Mouse (Mus musculus) lung, embryonic 14.5 days (tissue): ENCODE measurements around the gene Glo1. TPM values are rescaled to one million over a fixed set of nuclear protein-coding genes. Genes with fewer than 3 reads are reported as not detected.

Source experiments
- ATAC-seq: fragments of 200-750 bp; cut with Nextera tagmentation; 2 replicates; pipeline ENCODE4 v1.8.0; 2017; ENCODE audit warnings: mild to moderate bottlenecking, moderate TSS enrichment, moderate library complexity; ENCODE audit not compliant: insufficient read depth
- DNase-seq: peaks from one replicate; pipeline ENCODE4 v3.0.0-alpha.2; 2015
- H3K27ac ChIP-seq: fragments of 300-500 bp; sonication (generic); 2 replicates; pipeline ENCODE4 v1.5.1; 2014; ENCODE audit warnings: low read depth, mild to moderate bottlenecking, moderate library complexity
- H3K27me3 ChIP-seq: fragments of 300-500 bp; sonication (generic); 2 replicates; pipeline ENCODE4 v1.6.1; 2014; ENCODE audit warnings: low read length, control low read depth; ENCODE audit not compliant: insufficient read depth
- H3K36me3 ChIP-seq: fragments of 300-500 bp; sonication (generic); 2 replicates; pipeline ENCODE4 v1.6.1; 2014; ENCODE audit warnings: control low read depth; ENCODE audit not compliant: insufficient read depth
- H3K4me1 ChIP-seq: fragments of 300-500 bp; sonication (generic); 2 replicates; pipeline ENCODE4 v1.6.1; 2014; ENCODE audit warnings: antibody characterized with exemption, control low read depth; ENCODE audit not compliant: insufficient read depth
- H3K4me2 ChIP-seq: fragments of 300-500 bp; sonication (generic); 2 replicates; pipeline ENCODE4 v1.6.1; 2014; ENCODE audit warnings: mild to moderate bottlenecking
- H3K4me3 ChIP-seq: fragments of 300-500 bp; sonication (generic); 2 replicates; pipeline ENCODE4 v1.5.1; 2014; ENCODE audit warnings: low read depth, low read length
- H3K9ac ChIP-seq: fragments of 300-500 bp; sonication (generic); 2 replicates; pipeline ENCODE4 v1.6.1; 2014
- H3K9me3 ChIP-seq: fragments of 300-500 bp; sonication (generic); 2 replicates; pipeline ENCODE4 v1.6.1; 2016; ENCODE audit warnings: low read depth, low read length, control low read depth
- CTCF ChIP-seq: IDR thresholded peaks from 2 replicates; pipeline ENCODE4 v1.5.1; 2016; ENCODE audit warnings: antibody characterized with exemption, low read depth
- WGBS: fragments of 180-500 bp; shearing (Covaris S2); extraction: QIAGEN DNeasy Blood & Tissue Kit; methylation state at CpG from one replicate; pipeline ENCODE4 v1.1.7; 2014; 5-methylcytosine and 5-hydroxymethylcytosine counted together
- polyA plus RNA-seq: library from polyadenylated mRNA; unstranded; fragments of >200 nt; fragmentation: Nextera tagmentation; extraction: Ambion mirVana; gene quantifications from 2 replicates; pipeline ENCODE4 v1.2.1, GENCODE M21; 2014

The Glo1 gene
- polyA plus RNA-seq, 1 experiment from 2014 or later: 234 TPM

DNA sequence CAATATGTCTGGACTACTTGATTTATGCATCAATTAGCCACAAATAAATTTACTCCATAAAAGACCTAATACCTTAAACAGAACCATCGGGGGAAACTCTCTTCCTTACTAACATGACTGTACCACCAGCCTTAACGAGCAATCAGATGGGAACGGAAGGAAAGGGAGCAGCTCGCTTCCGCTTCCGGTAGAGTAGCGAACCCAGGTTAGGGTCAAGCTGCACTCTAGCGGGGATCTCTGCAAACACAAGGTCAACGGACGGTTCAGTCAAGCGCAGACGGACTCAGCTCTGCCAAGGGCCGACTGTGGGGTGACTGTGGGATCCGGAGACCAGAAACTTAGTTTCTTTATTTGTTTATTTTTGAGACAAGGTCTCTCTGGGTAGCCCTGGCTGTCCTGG lies 24.5 kb downstream of the Glo1 start:
- ATAC-seq: no peak
- no peak for DNase-seq
- H3K36me3 ChIP-seq: peaks cover 54% of the 10 kb centered on the region
- H3K27ac ChIP-seq: no peak overlapping the region
- no peak overlapping the region for H3K4me2 ChIP-seq
- no peaks in the 10 kb centered on the region for H3K27me3 ChIP-seq
- no peaks in the 10 kb centered on the region for H3K4me1 ChIP-seq
- no peak overlapping the region for H3K9ac ChIP-seq
- no peak overlapping the region for H3K4me3 ChIP-seq
- 89% methylated on average over 14 of the region's 14 CpGs for WGBS
- H3K9me3 ChIP-seq: no peaks in the 10 kb centered on the region
- TF ChIP-seq CTCF: no peak

DNA sequence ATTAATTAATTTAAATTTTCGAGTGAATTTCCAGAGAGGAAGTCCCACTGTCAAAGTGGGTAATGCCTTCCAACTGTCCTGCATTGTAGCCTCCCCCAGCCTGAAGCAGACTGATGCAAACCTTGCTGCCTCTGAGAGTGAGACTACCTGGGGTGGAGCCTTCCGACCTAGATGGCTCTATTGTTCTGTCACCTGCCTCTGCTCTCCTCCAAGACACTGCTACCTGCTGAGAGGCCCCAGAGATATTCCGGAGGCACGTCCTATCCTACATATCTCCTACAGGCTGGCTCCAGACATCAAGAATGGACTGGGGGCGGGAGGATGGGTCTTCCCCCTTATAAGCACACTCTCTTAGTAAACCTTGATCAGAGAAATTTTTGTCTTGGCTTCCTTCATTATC lies 28.4 kb downstream of the Glo1 start:
- 88% methylated on average over 5 of the region's 5 CpGs for WGBS
- H3K4me3 ChIP-seq: no peak overlapping the region

DNA sequence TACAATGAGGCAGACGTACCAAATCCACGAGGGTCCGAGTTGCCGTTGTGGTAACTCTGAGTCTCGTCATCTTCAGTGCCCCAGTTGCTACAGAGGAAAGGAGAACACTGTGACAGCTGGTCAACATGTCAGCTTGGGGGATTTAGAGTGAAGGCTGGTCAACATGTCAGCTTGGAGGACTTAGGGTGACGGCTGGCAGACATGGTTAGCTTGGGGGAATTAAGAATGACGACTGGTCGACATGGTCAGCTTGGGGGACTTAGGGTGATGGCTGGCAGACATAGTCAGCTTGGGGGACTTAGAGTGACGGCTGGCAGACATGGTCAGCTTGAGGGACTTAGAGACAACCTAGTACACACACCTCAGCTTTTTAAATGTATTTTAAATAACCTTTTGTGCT lies 28.9 kb downstream of the Glo1 start:
- 95% methylated on average over 9 of the region's 9 CpGs for WGBS
- Histone ChIP-seq H3K27ac (no peak overlapping the region), H3K4me3 (no peak overlapping the region), H3K36me3 (peaks cover 81% of the 10 kb centered on the region), H3K4me2 (no peak overlapping the region), H3K9me3 (no peaks in the 10 kb centered on the region), H3K4me1 (no peaks in the 10 kb centered on the region), H3K9ac (no peak overlapping the region), H3K27me3 (no peaks in the 10 kb centered on the region)
- DNase-seq: no peak
- TF ChIP-seq CTCF: no peak
- no peak for ATAC-seq

More for the DNA sequence above, 28.4 kb downstream of the Glo1 start:
- ATAC-seq (no peak), DNase-seq (no peak)
- no peak for TF ChIP-seq CTCF
- Histone ChIP-seq H3K27me3 (no peaks in the 10 kb centered on the region), H3K4me1 (no peaks in the 10 kb centered on the region), H3K27ac (no peak overlapping the region), H3K9ac (no peak overlapping the region), H3K9me3 (no peaks in the 10 kb centered on the region), H3K4me2 (no peak overlapping the region), H3K36me3 (peaks cover 82% of the 10 kb centered on the region)

DNA sequence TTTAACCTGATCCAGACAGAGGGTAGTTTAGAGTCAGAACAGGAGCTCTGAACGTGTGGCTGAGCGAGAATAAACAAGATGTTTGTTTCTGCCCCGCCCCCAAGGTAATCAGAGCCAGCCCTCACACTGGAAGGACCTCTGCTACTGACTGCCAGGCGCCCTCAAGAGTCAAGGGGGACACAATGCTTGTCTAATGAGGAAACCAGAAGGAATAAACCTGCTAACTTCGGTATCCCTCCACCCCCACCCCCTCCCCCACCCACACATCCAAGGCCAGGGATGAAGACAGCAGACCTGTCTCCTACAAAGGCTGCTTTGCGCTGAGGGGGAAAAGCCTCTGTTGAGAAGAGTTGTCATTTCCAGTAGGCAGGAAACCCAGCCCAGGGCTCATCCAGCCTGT lies 31.8 kb downstream of the Glo1 start:
- 60% methylated on average over 6 of the region's 6 CpGs for WGBS
- ATAC-seq (no peak), DNase-seq (no peak)
- no peak overlapping the region for H3K9ac ChIP-seq
- TF ChIP-seq CTCF: no peak
- H3K9me3 ChIP-seq: no peaks in the 10 kb centered on the region
- no peaks in the 10 kb centered on the region for H3K4me1 ChIP-seq
- no peaks in the 10 kb centered on the region for H3K27me3 ChIP-seq
- H3K27ac ChIP-seq: no peak overlapping the region
- H3K4me3 ChIP-seq: no peak overlapping the region
- H3K36me3 ChIP-seq: peaks cover 66% of the 10 kb centered on the region
- no peak overlapping the region for H3K4me2 ChIP-seq

DNA sequence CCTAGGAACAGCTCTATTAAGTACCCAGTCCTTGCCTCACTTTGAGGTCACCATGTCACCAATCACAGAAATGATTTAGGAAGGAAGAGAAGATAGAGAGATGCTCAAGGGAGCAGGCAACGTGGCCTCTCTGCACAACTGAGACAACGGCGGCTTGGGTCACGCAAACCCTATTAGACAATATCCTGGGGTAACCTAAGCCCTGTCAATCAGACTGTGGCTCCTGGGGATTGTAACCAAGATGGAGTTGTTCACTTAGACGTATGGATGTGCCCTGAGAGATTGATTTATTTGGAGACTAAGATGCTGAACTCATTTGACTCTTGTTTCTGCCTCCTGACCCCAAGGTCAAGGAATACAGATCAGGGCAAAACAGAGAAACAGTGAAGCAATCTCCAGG lies 32.3 kb downstream of the Glo1 start:
- Histone ChIP-seq H3K4me3 (no peak overlapping the region), H3K27ac (no peak overlapping the region), H3K4me1 (no peaks in the 10 kb centered on the region), H3K27me3 (no peaks in the 10 kb centered on the region), H3K36me3 (peaks cover 66% of the 10 kb centered on the region), H3K9me3 (no peaks in the 10 kb centered on the region), H3K9ac (no peak overlapping the region), H3K4me2 (no peak overlapping the region)
- no peak for ATAC-seq
- TF ChIP-seq CTCF: no peak
- no peak for DNase-seq
- WGBS: 71% methylated on average over 5 of the region's 5 CpGs

DNA sequence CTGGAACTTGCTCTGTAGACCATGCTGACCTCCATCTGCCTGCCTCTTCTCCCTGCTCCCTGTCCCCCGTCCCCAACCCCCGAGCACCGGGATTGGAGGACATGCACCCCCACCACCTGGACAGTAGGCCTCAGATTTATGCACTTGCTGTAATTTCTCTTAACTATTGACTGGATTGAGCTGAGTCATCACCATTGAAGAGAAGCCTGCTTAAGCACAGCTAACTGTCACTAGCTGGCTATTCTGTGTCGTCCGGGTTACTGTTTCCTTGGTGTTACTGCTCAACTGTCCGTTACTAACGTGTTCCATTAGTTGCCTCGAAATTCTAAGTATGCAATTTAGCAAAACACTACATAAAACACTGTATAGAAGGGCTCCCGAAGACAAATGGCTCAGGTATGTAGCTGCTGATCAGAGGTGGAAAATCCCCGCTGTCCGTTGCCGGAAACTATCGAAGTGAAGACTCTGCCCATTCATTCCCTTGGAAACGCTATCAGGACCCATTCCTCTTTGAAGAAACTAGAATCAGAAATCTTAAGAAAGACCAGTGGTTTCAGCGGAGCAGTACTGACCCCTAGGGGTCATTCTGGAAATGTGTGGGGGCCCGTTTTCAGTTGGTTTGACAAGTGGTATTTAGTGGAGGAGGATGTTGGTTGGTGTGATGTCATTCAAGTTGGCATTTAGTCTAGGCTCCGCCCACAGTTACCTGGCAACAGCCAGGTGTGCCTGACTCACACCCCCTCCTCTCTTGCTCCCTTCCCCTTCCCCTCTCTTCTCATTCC lies 36.1 kb downstream of the Glo1 start:
- Histone ChIP-seq H3K36me3 (peaks cover 31% of the 10 kb centered on the region), H3K9me3 (no peaks in the 10 kb centered on the region), H3K9ac (no peak overlapping the region), H3K4me3 (no peak overlapping the region), H3K4me1 (no peaks in the 10 kb centered on the region), H3K27ac (no peak overlapping the region), H3K4me2 (no peak overlapping the region), H3K27me3 (no peaks in the 10 kb centered on the region)
- DNase-seq (peak; percentile 80), ATAC-seq (no peak)
- WGBS: 47% methylated on average over 17 of the region's 17 CpGs
- TF ChIP-seq CTCF: peak; percentile 67

DNA sequence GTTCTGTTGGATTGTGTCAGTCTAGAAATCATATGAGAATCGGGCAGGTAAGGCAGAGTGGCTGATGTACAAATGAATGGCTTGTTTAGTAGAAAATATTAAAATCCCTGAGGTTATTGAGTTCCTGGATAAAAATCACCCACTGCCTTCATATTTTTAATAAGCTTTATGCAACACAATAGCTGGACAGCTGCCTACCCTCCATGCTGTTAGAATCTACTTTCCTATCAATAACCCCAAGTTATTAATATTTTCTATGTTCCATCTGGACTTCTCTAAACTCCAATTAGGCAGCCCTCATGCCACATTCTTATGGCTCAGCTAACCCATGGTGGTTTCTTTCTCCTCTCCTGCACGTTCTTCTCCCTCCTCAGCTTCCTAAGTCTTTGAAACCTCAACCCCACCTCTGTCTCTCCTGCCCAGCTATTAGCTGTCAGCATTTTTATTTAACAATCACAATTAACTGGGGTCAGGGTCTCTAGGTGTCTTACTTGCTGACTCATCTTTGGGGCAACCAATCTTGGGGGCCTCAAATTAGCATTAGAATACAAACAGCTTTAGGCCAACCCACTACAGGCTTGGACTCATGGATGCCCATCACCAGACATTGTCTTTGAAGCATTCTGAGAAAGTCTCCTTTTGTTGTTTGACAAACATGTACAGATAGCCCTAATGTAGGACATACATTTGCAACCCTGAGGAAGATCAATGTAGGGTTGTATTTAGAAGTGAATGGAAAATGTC lies 43.2 kb downstream of the Glo1 start:
- DNase-seq (no peak), ATAC-seq (no peak)
- no peak overlapping the region for H3K4me3 ChIP-seq
- H3K36me3 ChIP-seq: no peaks in the 10 kb centered on the region
- no peaks in the 10 kb centered on the region for H3K9me3 ChIP-seq
- no peak overlapping the region for H3K9ac ChIP-seq
- H3K4me2 ChIP-seq: no peak overlapping the region
- no peaks in the 10 kb centered on the region for H3K27me3 ChIP-seq
- WGBS: 77% methylated on average over 2 of the region's 2 CpGs
- no peak for TF ChIP-seq CTCF
- no peak overlapping the region for H3K27ac ChIP-seq
- H3K4me1 ChIP-seq: no peaks in the 10 kb centered on the region
